Mouse (Mus musculus): ENCODE measurements around the gene Gm853.

DNA sequence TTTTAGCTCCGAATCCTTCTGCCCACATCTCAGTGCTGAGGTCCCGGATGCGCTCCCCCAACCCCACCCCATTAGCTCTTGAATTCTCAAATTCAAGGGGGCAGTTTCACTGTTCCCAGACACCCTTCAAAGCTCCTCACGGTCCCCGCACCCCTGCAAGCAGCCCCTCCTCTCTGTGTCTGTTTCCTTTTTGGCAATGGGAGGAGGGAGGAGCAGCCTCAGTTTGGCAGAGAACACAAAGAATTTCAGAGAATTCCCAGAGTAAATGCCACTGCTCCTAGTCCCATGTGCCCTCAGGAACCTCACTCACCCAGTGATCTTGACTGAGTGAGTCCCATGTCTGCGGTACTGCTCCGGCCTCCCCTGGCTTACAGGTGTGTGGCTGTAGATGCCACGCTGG lies 55.6 kb downstream of the Gm853 start:
- no peak for TF ChIP-seq POLR2A (IDR thresholded peaks at IDR 0.05; ENCODE audit: low read depth, low read length)
- no peak for TF ChIP-seq CTCF (IDR thresholded peaks at IDR 0.05; ENCODE audit: borderline replicate concordance, insufficient read depth, low read length)
